Mouse (Mus musculus) embryonic facial prominence, embryonic 10.5 days (tissue): ENCODE measurements at regions not wholly inside any gene's neighbourhood (a gene's known extent, or its start where the extent isn't known, plus 50 kb on each side); places are given as distances from the start of the nearest gene placed in this dataset.
"Not testable (repeated sequence)": the region's sequence is repeated elsewhere in the genome, so short reads cannot be mapped to it uniquely, and the experiment has no call there.

Experiments
- DNase-seq: peaks from one replicate; pipeline ENCODE4 v3.0.0-alpha.2; 2017; ENCODE audit warnings: low spot score
- H3K27ac ChIP-seq: fragments of 300-500 bp; sonication (generic); replicated peaks from 2 replicates; pipeline ENCODE4 v1.5.1; 2016; ENCODE audit warnings: mild to moderate bottlenecking
- H3K27me3 ChIP-seq: fragments of 300-500 bp; sonication (generic); replicated peaks from 2 replicates; pipeline ENCODE4 v1.6.1; 2016; ENCODE audit warnings: low read depth, mild to moderate bottlenecking; ENCODE audit not compliant: poor library complexity, severe bottlenecking
- H3K36me3 ChIP-seq: fragments of 300-500 bp; sonication (generic); replicated peaks from 2 replicates; pipeline ENCODE4 v1.6.1; 2016; ENCODE audit warnings: mild to moderate bottlenecking, moderate library complexity
- H3K4me1 ChIP-seq: fragments of 300-500 bp; sonication (generic); 2 replicates; pipeline ENCODE4 v1.6.1; 2016
- H3K4me3 ChIP-seq: fragments of 300-500 bp; sonication (generic); 2 replicates; pipeline ENCODE4 v1.5.1; 2016; ENCODE audit warnings: mild to moderate bottlenecking, moderate library complexity
- H3K9me3 ChIP-seq: fragments of 300-500 bp; sonication (generic); 2 replicates; pipeline ENCODE4 v1.6.1; 2016; ENCODE audit warnings: mild to moderate bottlenecking
- WGBS: fragments of 180-500 bp; shearing (Covaris S2); methylation state at CpG from one replicate; pipeline ENCODE4 v1.1.7; 2016; 5-methylcytosine and 5-hydroxymethylcytosine counted together

DNA sequence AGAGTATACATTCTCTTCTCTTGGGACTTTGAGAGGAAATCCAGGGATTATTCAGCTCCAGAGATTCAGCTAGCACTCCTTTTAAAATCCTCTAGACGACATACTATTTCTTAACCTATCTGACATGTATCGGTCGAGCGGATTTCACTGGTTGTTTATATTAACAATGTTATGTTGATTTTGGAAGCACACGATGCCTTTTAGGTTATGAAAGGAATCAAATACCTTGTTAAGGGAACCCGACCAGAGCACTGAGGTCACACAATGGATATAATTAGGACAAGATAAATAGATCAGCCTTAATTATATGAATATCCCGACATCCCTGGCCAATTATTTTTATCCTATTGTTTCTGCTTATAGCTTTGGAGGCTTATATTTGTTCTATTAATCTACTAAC is 850.4 kb downstream of the Robo2 start:
- no peak overlapping the region for H3K27ac ChIP-seq
- DNase-seq, result no peak
- H3K36me3 ChIP-seq, result no peaks in the 10 kb centered on the region
- H3K4me3 ChIP-seq, result no peak overlapping the region
- no peaks in the 10 kb centered on the region for H3K4me1 ChIP-seq
- H3K9me3 ChIP-seq, result no peaks in the 10 kb centered on the region
- H3K27me3 ChIP-seq, result no peaks in the 10 kb centered on the region
- 75% methylated on average over 7 of the region's 7 CpGs for WGBS

GRCm38 (mm10) chr16:73556940-73557339 is 854.7 kb downstream of the Robo2 start:
- Histone ChIP-seq H3K9me3 (no peaks in the 10 kb centered on the region), H3K4me3 (no peak overlapping the region), H3K4me1 (no peaks in the 10 kb centered on the region)

GRCm38 (mm10) chr16:73543651-73544050 is 868.0 kb downstream of the Robo2 start:
- no peaks in the 10 kb centered on the region for H3K27me3 ChIP-seq
- H3K36me3 ChIP-seq, result no peaks in the 10 kb centered on the region
- no peaks in the 10 kb centered on the region for H3K9me3 ChIP-seq
- WGBS, result 91% methylated on average over 3 of the region's 3 CpGs
- no peaks in the 10 kb centered on the region for H3K4me1 ChIP-seq
- H3K4me3 ChIP-seq, result no peak overlapping the region
- no peak overlapping the region for H3K27ac ChIP-seq
- DNase-seq, result no peak

More at GRCm38 (mm10) chr16:73556940-73557339, 854.7 kb downstream of the Robo2 start:
- Histone ChIP-seq H3K27ac (no peak overlapping the region), H3K27me3 (no peaks in the 10 kb centered on the region), H3K36me3 (no peaks in the 10 kb centered on the region)
- 89% methylated on average over 4 of the region's 4 CpGs for WGBS
- no peak for DNase-seq

- H3K27ac ChIP-seq, result no peak overlapping the region
- H3K27me3 ChIP-seq, result no peaks in the 10 kb centered on the region
- H3K4me3 ChIP-seq, result no peak overlapping the region
- no peaks in the 10 kb centered on the region for H3K4me1 ChIP-seq
- no peak for DNase-seq
- WGBS, result 90% methylated on average over 7 of the region's 7 CpGs
- H3K9me3 ChIP-seq, result no peaks in the 10 kb centered on the region
- no peaks in the 10 kb centered on the region for H3K36me3 ChIP-seq
Observed at GRCm38 (mm10) chr16:73538040-73538439, 873.6 kb downstream of the Robo2 start.

DNA sequence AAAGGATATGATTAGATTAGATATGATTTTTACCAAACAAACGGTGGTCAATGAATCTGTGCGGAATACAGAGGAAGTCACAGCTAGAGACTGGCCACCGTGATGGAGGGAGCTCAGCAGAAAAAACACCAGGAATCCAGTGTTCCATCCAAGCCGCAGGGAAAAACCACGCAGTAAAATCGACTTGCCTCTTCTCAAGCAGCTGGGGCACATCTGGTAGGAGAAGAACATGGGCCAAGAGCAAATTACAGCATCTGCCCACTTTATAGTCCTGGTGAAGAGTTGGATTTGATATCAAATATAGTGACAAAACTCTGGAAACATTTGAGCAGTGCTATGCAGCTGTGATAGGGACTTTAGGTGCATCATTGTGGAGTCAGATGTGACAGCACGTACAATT is 874.1 kb downstream of the Robo2 start:
- H3K36me3 ChIP-seq, result no peaks in the 10 kb centered on the region

GRCm38 (mm10) chr16:73530191-73530590 is 881.4 kb downstream of the Robo2 start:
- H3K4me3 ChIP-seq, result no peak overlapping the region
- H3K36me3 ChIP-seq, result no peaks in the 10 kb centered on the region
- WGBS, result 79% methylated on average over 10 of the region's 10 CpGs
- H3K27me3 ChIP-seq, result no peaks in the 10 kb centered on the region
- DNase-seq, result no peak
- H3K4me1 ChIP-seq, result no peaks in the 10 kb centered on the region
- no peak overlapping the region for H3K27ac ChIP-seq
- no peaks in the 10 kb centered on the region for H3K9me3 ChIP-seq

More for the DNA sequence above, 874.1 kb downstream of the Robo2 start:
- 92% methylated on average over 7 of the region's 7 CpGs for WGBS
- DNase-seq, result no peak
- no peak overlapping the region for H3K27ac ChIP-seq
- no peaks in the 10 kb centered on the region for H3K4me1 ChIP-seq
- H3K4me3 ChIP-seq, result no peak overlapping the region
- H3K9me3 ChIP-seq, result no peaks in the 10 kb centered on the region
- no peaks in the 10 kb centered on the region for H3K27me3 ChIP-seq

- H3K4me3 ChIP-seq, H3K4me1 ChIP-seq, H3K36me3 ChIP-seq, H3K27ac ChIP-seq, H3K9me3 ChIP-seq, DNase-seq, H3K27me3 ChIP-seq: not testable (repeated sequence)
- WGBS, result 90% methylated on average over 3 of the region's 3 CpGs
Observed at GRCm38 (mm10) chr16:73522931-73523330, 888.7 kb downstream of the Robo2 start.

DNA sequence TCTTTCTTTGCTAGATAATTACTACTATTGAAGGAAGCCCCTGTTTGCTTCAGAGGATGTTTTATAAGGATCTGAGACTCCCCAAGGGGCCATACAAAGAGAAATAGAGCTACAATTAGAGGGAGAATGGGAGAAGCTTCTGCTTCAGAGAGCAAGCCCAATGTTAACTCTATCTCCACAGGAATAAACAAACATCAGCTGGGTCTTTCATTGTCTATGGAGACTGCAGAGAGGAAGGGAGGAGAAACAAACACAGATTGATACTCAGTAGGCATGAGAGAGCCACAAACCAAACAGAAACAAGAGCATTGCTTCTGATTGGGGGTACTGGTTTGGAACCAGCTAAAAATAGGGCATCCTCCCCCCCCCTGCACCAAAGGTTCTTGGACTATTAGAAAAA is 906.9 kb downstream of the Robo2 start:
- Histone ChIP-seq H3K27me3 (0 out of 2 replicates have a peak, but pooled peaks cover 4% of the 10 kb centered on the region), H3K36me3 (no peaks in the 10 kb centered on the region), H3K27ac (no peak overlapping the region), H3K9me3 (no peaks in the 10 kb centered on the region), H3K4me3 (no peak overlapping the region), H3K4me1 (no peaks in the 10 kb centered on the region)
- DNase-seq, result no peak

DNA sequence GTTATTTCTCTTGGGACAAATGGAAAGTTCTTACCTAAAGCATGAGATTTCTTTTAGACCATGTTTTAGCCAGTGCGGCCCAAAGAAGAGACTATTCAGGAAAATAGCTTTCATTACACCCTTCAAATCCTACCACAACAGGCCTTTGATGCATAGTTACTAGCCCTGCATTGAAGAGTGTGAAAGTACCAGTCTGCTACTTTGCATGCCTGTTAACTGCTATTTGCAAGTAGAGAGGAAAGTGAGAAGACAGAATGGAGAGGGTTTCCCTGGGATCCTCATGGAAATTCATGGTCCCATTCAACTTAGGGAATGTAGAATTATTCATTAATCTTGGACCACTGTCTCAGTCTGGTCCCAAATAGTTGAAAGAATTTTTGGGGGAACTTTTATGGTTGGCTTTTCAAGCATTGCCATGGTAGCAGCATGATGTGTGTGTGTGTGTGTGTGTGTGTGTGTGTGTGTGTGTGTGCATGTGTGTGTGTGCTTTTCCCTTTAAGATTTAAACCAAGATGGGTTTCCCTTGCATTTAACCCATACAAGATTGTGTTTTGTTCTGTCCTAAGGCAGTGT is 912.9 kb downstream of the Robo2 start:
- H3K4me3 ChIP-seq, result no peak overlapping the region
- H3K9me3 ChIP-seq, result no peaks in the 10 kb centered on the region
- H3K27ac ChIP-seq, result no peak overlapping the region
- H3K36me3 ChIP-seq, result no peaks in the 10 kb centered on the region
- DNase-seq, result no peak
- H3K4me1 ChIP-seq, result 0 out of 2 replicates have a peak, but pooled peaks cover 4% of the 10 kb centered on the region
- WGBS, result 84% methylated on average over 1 of the region's 1 CpGs
- H3K27me3 ChIP-seq, result no peaks in the 10 kb centered on the region

DNA sequence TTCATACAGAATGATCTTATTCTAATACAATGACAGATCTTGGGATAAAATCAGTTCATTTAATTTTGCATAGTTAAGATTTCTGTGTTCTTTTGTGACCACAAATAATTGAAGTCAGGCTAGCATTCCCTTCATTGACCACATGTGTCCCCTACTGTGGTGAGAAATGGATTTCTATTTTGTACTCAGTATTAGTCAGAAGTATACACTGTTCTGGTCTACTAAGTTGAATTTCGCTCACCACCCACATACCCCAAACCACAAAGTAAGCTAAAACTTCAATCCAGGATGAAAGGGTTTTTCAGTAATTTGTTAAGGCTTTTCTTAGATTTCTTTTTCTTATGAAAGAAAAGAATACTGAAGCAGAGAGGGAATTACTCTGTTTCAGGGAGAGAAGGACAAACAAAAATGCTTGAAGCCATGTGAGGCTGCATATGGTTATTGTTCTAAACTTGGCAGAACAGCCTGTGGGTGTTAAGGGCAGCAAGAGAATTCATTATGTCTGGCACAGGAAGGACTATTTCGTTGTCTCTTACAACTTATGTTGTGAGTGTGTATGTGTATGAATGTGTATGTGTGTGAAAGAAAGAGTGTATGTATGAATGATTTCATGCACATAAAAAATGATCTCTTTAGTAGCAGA is 928.3 kb downstream of the Robo2 start:
- H3K9me3 ChIP-seq, result no peaks in the 10 kb centered on the region
- no peaks in the 10 kb centered on the region for H3K4me1 ChIP-seq
- no peaks in the 10 kb centered on the region for H3K36me3 ChIP-seq
- WGBS, result 84% methylated on average over 2 of the region's 2 CpGs
- H3K27me3 ChIP-seq, result no peaks in the 10 kb centered on the region
- H3K27ac ChIP-seq, result no peak overlapping the region
- no peak for DNase-seq
- H3K4me3 ChIP-seq, result no peak overlapping the region

GRCm38 (mm10) chr16:73482176-73482575 is 929.4 kb downstream of the Robo2 start:
- DNase-seq, result no peak
- no peak overlapping the region for H3K4me3 ChIP-seq
- no peaks in the 10 kb centered on the region for H3K36me3 ChIP-seq
- no peaks in the 10 kb centered on the region for H3K9me3 ChIP-seq
- 83% methylated on average over 6 of the region's 6 CpGs for WGBS
- H3K27me3 ChIP-seq, result no peaks in the 10 kb centered on the region
- H3K27ac ChIP-seq, result no peak overlapping the region
- no peaks in the 10 kb centered on the region for H3K4me1 ChIP-seq

DNA sequence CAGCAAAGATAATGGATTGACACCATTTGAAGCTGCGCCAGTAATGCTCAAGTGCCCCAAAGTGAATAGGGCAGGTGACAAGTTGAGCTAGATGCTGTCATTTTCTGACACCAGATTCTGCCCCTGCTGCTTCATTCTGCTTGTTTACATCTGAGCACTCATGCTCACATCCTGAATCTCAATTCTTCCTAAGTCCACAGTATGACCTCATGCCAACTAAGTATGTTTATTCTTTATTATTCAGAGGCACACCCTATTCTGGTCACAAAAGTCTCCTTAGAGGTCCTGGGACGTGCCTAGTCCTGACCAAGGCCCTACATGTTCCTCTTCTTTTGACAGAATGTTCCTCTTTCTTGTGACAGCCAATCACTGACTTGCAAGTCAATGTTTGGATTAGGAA is 938.1 kb downstream of the Robo2 start:
- Histone ChIP-seq H3K9me3 (no peaks in the 10 kb centered on the region), H3K4me3 (no peak overlapping the region), H3K27ac (no peak overlapping the region), H3K36me3 (no peaks in the 10 kb centered on the region), H3K4me1 (no peaks in the 10 kb centered on the region), H3K27me3 (no peaks in the 10 kb centered on the region)
- 82% methylated on average over 2 of the region's 2 CpGs for WGBS
- DNase-seq, result no peak

- H3K36me3 ChIP-seq, result no peaks in the 10 kb centered on the region
- no peak overlapping the region for H3K4me3 ChIP-seq
- no peaks in the 10 kb centered on the region for H3K9me3 ChIP-seq
- no peak for DNase-seq
- no peaks in the 10 kb centered on the region for H3K27me3 ChIP-seq
- no peak overlapping the region for H3K27ac ChIP-seq
- H3K4me1 ChIP-seq, result no peaks in the 10 kb centered on the region
- 72% methylated on average over 5 of the region's 5 CpGs for WGBS
Observed at GRCm38 (mm10) chr16:73471547-73471946, 940.1 kb downstream of the Robo2 start.
